Mouse (Mus musculus): ENCODE results near the gene Mfsd6. TPM values are rescaled to one million over a fixed set of nuclear protein-coding genes. Genes with fewer than 3 reads are reported as not detected.

Gene Mfsd6
- total and polyA plus RNA-seq, 3 experiments, result 2.9 to 6.4 TPM; not detected in 1

- H3K27me3 ChIP-seq (ENCODE audit: control insufficient read depth in 1 of 2, insufficient read depth in 2 of 2, low read length in 2 of 2), result no peaks in the 10 kb centered on the region
- peaks cover 2% of the 10 kb centered on the region in 2 experiments; a peak in 2 of 4 replicates for H3K4me1 ChIP-seq (ENCODE audit: control insufficient read depth in 1 of 2, insufficient read depth in 2 of 2, low read length in 2 of 2)
- DNase-seq (ENCODE audit: low read depth, low spot score), result no peak
- TF ChIP-seq E2F4 (IDR thresholded peaks at IDR 0.05; ENCODE audit: borderline replicate concordance, low read depth, low read length) (no peak), SMC3 (IDR thresholded peaks at IDR 0.05; ENCODE audit: low read depth, low read length) (no peak), ELF1 (IDR thresholded peaks at IDR 0.05; ENCODE audit: low read depth, low read length) (no peak), POLR2AphosphoS5 (IDR thresholded peaks at IDR 0.05; ENCODE audit: borderline replicate concordance, low read depth, low read length) (no peak), CTCF (IDR thresholded peaks at IDR 0.05 in 2 of 3, conservative IDR thresholded peaks at IDR 0.05 in 1 of 3; ENCODE audit: control insufficient read depth in 1 of 3, insufficient read depth in 1 of 3, low read depth in 2 of 3, low read length in 3 of 3, poor library complexity in 1 of 3, severe bottlenecking in 1 of 3) (no peak), ZC3H11A (IDR thresholded peaks at IDR 0.05; ENCODE audit: low read depth, low read length) (no peak), MYC (IDR thresholded peaks at IDR 0.05; ENCODE audit: low read depth, low read length) (no peak), GABPA (IDR thresholded peaks at IDR 0.05; ENCODE audit: low read depth, low read length) (no peak), ZMIZ1 (IDR thresholded peaks at IDR 0.05; ENCODE audit: low read depth, low read length) (no peak), ZNF384 (IDR thresholded peaks at IDR 0.05; ENCODE audit: low read depth, low read length) (no peak), POLR2A (IDR thresholded peaks at IDR 0.05; ENCODE audit: control insufficient read depth in 1 of 2, insufficient read depth in 1 of 2, low read depth in 1 of 2, low read length in 2 of 2, poor library complexity in 1 of 2) (no peak), ZKSCAN1 (IDR thresholded peaks at IDR 0.05; ENCODE audit: low read depth, low read length) (no peak), NRF1 (IDR thresholded peaks at IDR 0.05; ENCODE audit: insufficient read depth, low read depth, low read length, poor library complexity, severe bottlenecking) (no peak), HCFC1 (IDR thresholded peaks at IDR 0.05; ENCODE audit: low read depth, low read length) (no peak), KAT2A (conservative IDR thresholded peaks at IDR 0.05; ENCODE audit: low read depth, low read length) (no peak), JUND (IDR thresholded peaks at IDR 0.05; ENCODE audit: low read depth, low read length) (no peak), RCOR1 (IDR thresholded peaks at IDR 0.05; ENCODE audit: low read depth, low read length) (no peak)
- peaks cover 0 to 3% of the 10 kb centered on the region in 2 experiments; a peak in 1 of 4 replicates for H3K36me3 ChIP-seq (ENCODE audit: control insufficient read depth in 1 of 2, insufficient read depth in 2 of 2, low read length in 2 of 2)
- H3K79me2 ChIP-seq (ENCODE audit: control insufficient read depth, insufficient read depth, low read length, poor library complexity), result no peaks in the 10 kb centered on the region
- no peak overlapping the region for H3K27ac ChIP-seq (ENCODE audit: control insufficient read depth, low read depth, low read length)
- no peaks in the 10 kb centered on the region for H3K9me3 ChIP-seq (replicated peaks; ENCODE audit: insufficient read depth, low read length)
- no peak overlapping the region for H3K4me3 ChIP-seq (ENCODE audit: control insufficient read depth in 1 of 2, insufficient read depth in 1 of 2, low read depth in 2 of 2, low read length in 2 of 2)
- no peak overlapping the region for H3K9ac ChIP-seq (ENCODE audit: control insufficient read depth, low read depth, low read length, poor library complexity, severe bottlenecking)
Observed at GRCm38 (mm10) chr1:52660278-52660677, 67.0 kb downstream of the Mfsd6 start.

DNA sequence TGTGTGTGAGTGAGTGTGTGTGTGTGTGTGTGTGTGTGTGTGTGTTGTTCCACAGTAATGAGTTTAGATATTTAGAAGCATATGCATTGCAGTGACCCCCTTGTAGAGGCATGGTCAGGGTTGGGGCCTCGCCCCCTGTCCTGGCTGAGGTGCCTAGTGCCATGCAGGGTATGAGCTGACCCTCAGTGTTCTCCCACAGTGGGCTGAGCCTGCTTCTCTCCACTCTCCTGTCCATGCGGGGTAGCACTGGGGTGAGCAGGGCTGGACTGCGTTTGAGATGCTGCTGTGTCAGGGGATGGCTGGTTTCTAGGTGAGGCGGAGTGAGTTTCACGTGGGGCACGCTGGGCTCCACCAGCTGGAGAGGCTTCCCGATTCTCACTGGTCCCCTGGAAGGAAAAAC lies 69.1 kb downstream of the Mfsd6 start:
- Histone ChIP-seq H3K27ac (ENCODE audit: control insufficient read depth, low read depth, low read length) (no peak overlapping the region), H3K4me3 (ENCODE audit: control insufficient read depth in 1 of 2, insufficient read depth in 1 of 2, low read depth in 2 of 2, low read length in 2 of 2) (no peak overlapping the region), H3K36me3 (ENCODE audit: control insufficient read depth in 1 of 2, insufficient read depth in 2 of 2, low read length in 2 of 2) (peaks cover 0 to 12% of the 10 kb centered on the region in 2 experiments; a peak in 2 of 4 replicates), H3K9me3 (replicated peaks; ENCODE audit: insufficient read depth, low read length) (no peaks in the 10 kb centered on the region), H3K79me2 (ENCODE audit: control insufficient read depth, insufficient read depth, low read length, poor library complexity) (no peaks in the 10 kb centered on the region), H3K9ac (ENCODE audit: control insufficient read depth, low read depth, low read length, poor library complexity, severe bottlenecking) (no peak overlapping the region), H3K27me3 (ENCODE audit: control insufficient read depth in 1 of 2, insufficient read depth in 2 of 2, low read length in 2 of 2) (no peaks in the 10 kb centered on the region), H3K4me1 (ENCODE audit: control insufficient read depth in 1 of 2, insufficient read depth in 2 of 2, low read length in 2 of 2) (peaks cover 3% of the 10 kb centered on the region in 2 experiments; a peak in 3 of 4 replicates)
- DNase-seq (ENCODE audit: low read depth, low spot score), result no peak
- no peak for TF ChIP-seq ZNF384 (IDR thresholded peaks at IDR 0.05; ENCODE audit: low read depth, low read length)
- no peak for TF ChIP-seq MAFK (IDR thresholded peaks at IDR 0.05; ENCODE audit: borderline replicate concordance, low read depth, low read length)
- no peak for TF ChIP-seq POLR2AphosphoS2 (IDR thresholded peaks at IDR 0.05; ENCODE audit: low read length)
- no peak for TF ChIP-seq ETS1 (IDR thresholded peaks at IDR 0.05; ENCODE audit: low read depth, low read length)
- TF ChIP-seq TCF12 (IDR thresholded peaks at IDR 0.05; ENCODE audit: low read depth, low read length), result no peak
